Comparison of ENCODE assay signal across 28 mouse cellular contexts in the genomic region with DNA sequence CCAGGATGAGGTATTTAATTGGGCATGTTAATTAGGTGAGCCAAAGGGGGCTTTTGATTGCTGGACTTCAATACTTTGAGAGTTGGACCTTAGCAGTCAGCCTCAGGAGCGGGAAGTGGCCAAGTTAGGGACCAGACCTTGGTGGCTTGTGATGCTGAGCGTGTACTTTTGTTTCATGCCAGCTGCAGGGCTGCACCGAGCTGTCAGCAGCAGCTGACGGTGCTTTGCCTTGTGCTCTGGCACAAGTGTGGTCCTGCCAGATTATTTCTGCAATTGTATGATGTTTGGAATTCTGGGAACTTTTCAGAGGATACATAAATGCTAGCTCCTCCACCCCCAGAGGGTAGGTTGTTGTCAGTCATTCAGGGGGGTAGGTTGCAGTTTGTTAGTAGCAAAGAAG. TPM values are rescaled to one million over a fixed set of nuclear protein-coding genes. Genes with fewer than 3 reads are reported as not detected.
A peak's percentile ranks its signal among the peaks of the same experiment; 100 is the strongest.
DNase-seq lines count a peak whose midpoint lies in the region; ATAC-seq and TF ChIP-seq lines count a peak whose summit lies in the region.
"Had no signal": no experiment of that assay in that cellular context is flagged by ENCODE, and none has a peak within 500 bp of the region (broad histone marks: within the 10 kb centered on the region; RNA-seq: fewer than 3 reads in every experiment).

No protein-coding gene starts in this region.

- no peak overlapping the region for H3K9ac ChIP-seq in forebrain, embryonic 14.5 days (ENCODE audit: low read length)
- no peak overlapping the region for H3K9ac ChIP-seq in forebrain, embryonic 15.5 days (replicated peaks)
- no peak overlapping the region for H3K9ac ChIP-seq in kidney, embryonic 14.5 days (ENCODE audit: low read depth, low read length)
- H3K9ac ChIP-seq: embryonic facial prominence, embryonic 13.5 days; heart, embryonic 12.5 days; heart, embryonic 15.5 days; hindbrain, embryonic 14.5 days had no signal

- H3ac ChIP-seq in myocyte (ENCODE audit: control insufficient read depth, insufficient read length), result no peak overlapping the region

- no peaks in the 10 kb centered on the region for H3K79me2 ChIP-seq in myocyte (ENCODE audit: control insufficient read depth, insufficient read depth)

- DNase-seq in forebrain, embryonic 14.5 days (ENCODE audit: low spot score), result peak; percentile 32
- DNase-seq in kidney, postnatal 10 days, result peak; percentile 6
- no peak for DNase-seq in urinary bladder, postnatal 14 days (ENCODE audit: low spot score)
- DNase-seq: adrenal gland, adult 8-10 months; adrenal gland, postnatal 36 days; cerebellum, adult 11 months; cerebellum, adult 2 months; cerebellum, adult 9-11 months; cerebellum, postnatal 25 days; gastrocnemius, adult 2 months; gastrocnemius, postnatal 14 days; heart, adult 18-20 months; heart, postnatal 10 days; heart, postnatal 36 days had no signal

- no peak for TF ChIP-seq POLR2A in myocyte (IDR thresholded peaks at IDR 0.05; ENCODE audit: insufficient read length, low read depth)

- no peak overlapping the region for H3K27ac ChIP-seq in forebrain, embryonic 14.5 days (ENCODE audit: low read depth, low read length)
- no peak overlapping the region for H3K27ac ChIP-seq in forebrain, embryonic 15.5 days (replicated peaks)
- H3K27ac ChIP-seq in kidney, embryonic 14.5 days (ENCODE audit: low read depth, low read length), result no peak overlapping the region
- H3K27ac ChIP-seq: embryonic facial prominence, embryonic 13.5 days; forebrain, embryonic 10.5 days; gastrocnemius, adult 2 months; heart, embryonic 15.5 days; hindbrain, embryonic 14.5 days; hindbrain, postnatal 0 days had no signal

- ATAC-seq in forebrain, embryonic 14.5 days, result no peak
- ATAC-seq in forebrain, embryonic 15.5 days (replicated peaks), result no peak
- no peak for ATAC-seq in kidney, embryonic 14.5 days (ENCODE audit: low FRiP score, low TSS enrichment)
- ATAC-seq: CD4-positive, CD25-positive, alpha-beta regulatory T cell, adult 4 months; forebrain, embryonic 16.5 days; hindbrain, postnatal 0 days; inflammation-experienced regulatory T-cells, adult 6 months; intestine, embryonic 16.5 days had no signal

- H3K27me3 ChIP-seq in forebrain, embryonic 14.5 days (replicated peaks; ENCODE audit: control insufficient read depth, insufficient read depth, low read length), result no peaks in the 10 kb centered on the region
- H3K27me3 ChIP-seq in forebrain, embryonic 15.5 days, result no peaks in the 10 kb centered on the region
- no peaks in the 10 kb centered on the region for H3K27me3 ChIP-seq in kidney, embryonic 14.5 days (ENCODE audit: control insufficient read depth, insufficient read depth, low read length)
- no peaks in the 10 kb centered on the region for H3K27me3 ChIP-seq in myocyte (ENCODE audit: control insufficient read depth, insufficient read depth, insufficient read length)
- H3K27me3 ChIP-seq: embryonic facial prominence, embryonic 13.5 days; heart, embryonic 15.5 days had no signal

- H3K4me2 ChIP-seq in forebrain, embryonic 14.5 days (ENCODE audit: low read length), result no peak overlapping the region
- H3K4me2 ChIP-seq in forebrain, embryonic 15.5 days (replicated peaks), result no peak overlapping the region
- H3K4me2 ChIP-seq in kidney, embryonic 14.5 days (replicated peaks; ENCODE audit: low read depth, low read length), result no peak overlapping the region
- no peak overlapping the region for H3K4me2 ChIP-seq in myocyte (ENCODE audit: low read depth)
- H3K4me2 ChIP-seq: embryonic facial prominence, embryonic 13.5 days; heart, embryonic 12.5 days; heart, embryonic 15.5 days; hindbrain, embryonic 14.5 days had no signal

- H3K4me3 ChIP-seq in forebrain, embryonic 14.5 days (ENCODE audit: low read depth, low read length), result no peak overlapping the region
- H3K4me3 ChIP-seq in forebrain, embryonic 15.5 days, result no peak overlapping the region
- H3K4me3 ChIP-seq in kidney, embryonic 14.5 days (ENCODE audit: low read length), result no peak overlapping the region
- no peak overlapping the region for H3K4me3 ChIP-seq in myocyte
- H3K4me3 ChIP-seq: embryonic facial prominence, embryonic 13.5 days; forebrain, embryonic 10.5 days; gastrocnemius, adult 2 months; heart, embryonic 12.5 days; heart, embryonic 15.5 days had no signal

- no peaks in the 10 kb centered on the region for H3K9me3 ChIP-seq in forebrain, embryonic 14.5 days (replicated peaks; ENCODE audit: control insufficient read depth, low read length)
- H3K9me3 ChIP-seq in forebrain, embryonic 15.5 days, result no peaks in the 10 kb centered on the region
- H3K9me3 ChIP-seq in kidney, embryonic 14.5 days (ENCODE audit: control insufficient read depth, low read length), result no peaks in the 10 kb centered on the region
- H3K9me3 ChIP-seq: embryonic facial prominence, embryonic 13.5 days; forebrain, embryonic 10.5 days; heart, embryonic 12.5 days; heart, embryonic 15.5 days had no signal

- no peaks in the 10 kb centered on the region for H3K36me3 ChIP-seq in forebrain, embryonic 14.5 days (ENCODE audit: control insufficient read depth, insufficient read depth, low read length)
- H3K36me3 ChIP-seq in forebrain, embryonic 15.5 days, result no peaks in the 10 kb centered on the region
- no peaks in the 10 kb centered on the region for H3K36me3 ChIP-seq in kidney, embryonic 14.5 days (ENCODE audit: control insufficient read depth, insufficient read depth, low read length)
- no peaks in the 10 kb centered on the region for H3K36me3 ChIP-seq in myocyte (ENCODE audit: control insufficient read depth, insufficient read depth)
- H3K36me3 ChIP-seq: embryonic facial prominence, embryonic 13.5 days; forebrain, embryonic 10.5 days; heart, embryonic 12.5 days; heart, embryonic 15.5 days had no signal

- 32% methylated on average over 4 of the region's 4 CpGs for WGBS in forebrain, embryonic 14.5 days
- WGBS in forebrain, embryonic 15.5 days, result 31% methylated on average over 4 of the region's 4 CpGs
- 73% methylated on average over 4 of the region's 4 CpGs for WGBS in kidney, embryonic 14.5 days

- no peaks in the 10 kb centered on the region for H3K4me1 ChIP-seq in forebrain, embryonic 14.5 days (ENCODE audit: control insufficient read depth, insufficient read depth, low read length)
- peaks cover 5% of the 10 kb centered on the region; the same call in 1 of the 2 replicates for H3K4me1 ChIP-seq in forebrain, embryonic 15.5 days
- no peaks in the 10 kb centered on the region for H3K4me1 ChIP-seq in kidney, embryonic 14.5 days (ENCODE audit: control insufficient read depth, insufficient read depth, low read length)
- H3K4me1 ChIP-seq: heart, embryonic 12.5 days; heart, embryonic 15.5 days had no signal

TF ChIP-seq in myocyte, 11 proteins besides CTCF, POLR2A, EP300 and RAD21:
- TF ChIP-seq MYOD1 (IDR thresholded peaks at IDR 0.05; ENCODE audit: control insufficient read depth in 1 of 3, insufficient read length in 2 of 3, low read depth in 2 of 3), result peak; percentile 20 to 86 (median 81)
- no peak for TF ChIP-seq SRF (IDR thresholded peaks at IDR 0.05; ENCODE audit: control insufficient read depth, insufficient read length, low read depth)
- no peak for TF ChIP-seq MAX (IDR thresholded peaks at IDR 0.05; ENCODE audit: low read depth)
- TF ChIP-seq MYOG (IDR thresholded peaks at IDR 0.05; ENCODE audit: control insufficient read depth in 1 of 3, insufficient read depth in 1 of 3, insufficient read length in 2 of 3, low read depth in 2 of 3), result peak; percentile 27 to 87 (median 82)
- no peak for TF ChIP-seq TCF12 (IDR thresholded peaks at IDR 0.05; ENCODE audit: insufficient read depth, poor library complexity, severe bottlenecking)
- TF ChIP-seq TCF3 (IDR thresholded peaks at IDR 0.05; ENCODE audit: insufficient read length, low read depth), result peak; percentile 37
- no peak for TF ChIP-seq E2F4 (IDR thresholded peaks at IDR 0.05; ENCODE audit: insufficient read depth)

RNA-seq across cellular contexts. Expression of gene Papln, which starts 21.9 kb away (rescaled TPM):
- polyA plus RNA-seq in forebrain, embryonic 14.5 days (2014; fragmentation: Nextera tagmentation; extraction: Ambion mirVana), result 0.09 and 0.11 TPM in 2 replicates
- 0.15 and 0.20 TPM in 2 replicates for polyA plus RNA-seq in forebrain, embryonic 15.5 days (2015; fragmentation: Nextera tagmentation; extraction: Ambion mirVana)
- polyA plus RNA-seq in kidney, embryonic 14.5 days (2014; fragmentation: Nextera tagmentation; extraction: Ambion mirVana), result 0.31 and 0.53 TPM in 2 replicates
- 0.04 TPM for polyA plus RNA-seq in myocyte (2012; fragmentation: generic; extraction: Trizol)
- polyA plus RNA-seq: C2C12; CD4-positive, CD25-positive, alpha-beta regulatory T cell, adult 4 months; inflammation-experienced regulatory T-cells, adult 6 months had no signal
